Mouse (Mus musculus) kidney, adult 2 months (tissue): ENCODE data around the gene Fam13c.

Experiments
- CTCF ChIP-seq: fragments of 200-500 bp; conservative IDR thresholded peaks from 2 replicates; pipeline ENCODE4 v1.5.1; 2011; ENCODE audit warnings: low read depth, mild to moderate bottlenecking, control low read depth, low read length, moderate library complexity, mixed read lengths; ENCODE audit not compliant: insufficient read depth, insufficient read length
- POLR2A ChIP-seq: fragments of 200-500 bp; IDR thresholded peaks from one replicate; pipeline ENCODE4 v1.6.1; 2011; ENCODE audit warnings: low read depth, low read length, control low read depth

DNA sequence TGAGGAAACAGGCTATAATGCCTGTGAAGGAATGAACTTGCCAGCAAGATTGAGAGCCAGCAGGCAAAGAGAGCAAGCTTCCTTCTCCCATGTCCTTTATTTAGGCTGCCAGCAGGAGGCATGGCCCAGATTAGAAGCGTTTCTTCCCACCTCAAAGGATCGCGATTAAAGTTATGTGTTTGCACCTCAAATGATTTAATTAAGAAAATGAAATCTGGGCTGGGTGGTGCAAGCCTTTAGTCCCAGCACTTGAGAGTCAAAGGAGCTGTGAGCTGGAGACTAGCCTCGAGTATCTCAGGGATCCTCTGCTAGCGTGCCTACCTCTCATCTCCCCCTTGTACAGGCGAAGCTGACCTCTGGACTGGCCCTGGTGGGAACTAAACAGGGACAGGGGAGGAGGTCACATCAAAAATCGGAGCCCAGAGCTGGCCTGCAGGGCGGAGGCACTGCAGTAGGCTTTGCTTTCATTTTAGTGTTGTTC lies 93.1 kb downstream of the Fam13c start:
- TF ChIP-seq POLR2A, result no peak
- no peak for TF ChIP-seq CTCF
